Mouse (Mus musculus) kidney, postnatal 4 days (tissue): ENCODE measurements around the gene Cyth4.

Source experiments
- DNase-seq, 2 experiments: peaks; one replicate each; pipeline ENCODE4 v3.0.0; 2021; ENCODE audit warnings: mixed read lengths in 2 of 2

Gene Cyth4

DNA sequence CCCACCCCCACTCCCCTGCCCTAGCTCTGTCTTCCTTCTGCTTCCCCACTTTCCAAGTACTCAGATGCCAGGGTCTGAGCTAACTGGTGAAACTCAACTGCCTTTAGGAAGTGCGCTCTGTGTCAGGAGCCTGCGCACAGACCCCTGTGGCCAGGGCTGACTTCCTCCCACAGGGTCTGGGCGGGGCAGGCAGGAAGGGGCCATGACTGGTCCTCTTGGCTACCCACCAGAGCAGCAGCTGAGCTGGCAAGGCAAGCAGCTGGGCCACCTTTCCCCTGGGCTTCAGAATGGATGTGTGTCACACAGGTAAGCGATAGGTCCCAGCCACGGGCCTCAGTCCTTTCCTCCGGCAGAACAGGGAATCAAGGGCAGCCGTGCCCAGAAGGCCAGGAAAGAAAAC, at the start of gene Cyth4:
Gene Cyth4, plus strand, starts transcription at position 134 of the 400 bp plus-strand sequence.
- peak; percentile 47 to 67 for DNase-seq

- DNase-seq = peak; percentile 28 to 50
Observed at GRCm38 (mm10) chr15:78547415-78548335, 49.2 kb upstream of the Cyth4 start.

GRCm38 (mm10) chr15:78548336-78548665, 48.5 kb upstream of the Cyth4 start:
- DNase-seq = no peak

DNA sequence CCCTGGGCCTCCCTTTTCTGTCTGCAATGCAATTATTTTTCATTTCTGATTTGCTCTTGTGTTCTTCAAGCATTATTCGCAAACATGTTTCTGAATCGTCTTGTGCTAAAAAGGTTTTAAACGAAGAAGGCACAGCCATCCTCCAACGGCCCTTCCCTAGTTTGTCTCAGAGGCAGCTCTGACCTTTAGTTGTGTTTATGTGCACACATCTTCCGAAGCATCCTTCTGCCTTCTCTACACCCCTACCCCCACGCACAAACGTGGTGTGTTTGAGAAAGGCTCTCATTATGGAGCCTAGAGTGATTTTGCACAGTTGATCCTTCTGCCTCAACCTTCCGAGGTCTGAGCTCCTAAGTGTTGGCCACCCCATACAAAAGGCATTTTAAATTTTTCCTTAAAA, 48.1 kb upstream of the Cyth4 start:
- DNase-seq = no peak

- DNase-seq = no peak
Observed at GRCm38 (mm10) chr15:78549189-78549734, 47.6 kb upstream of the Cyth4 start.

- DNase-seq = peak in 1 of 2 experiments; percentile 40
Observed at GRCm38 (mm10) chr15:78554545-78555313, 42.1 kb upstream of the Cyth4 start.

DNA sequence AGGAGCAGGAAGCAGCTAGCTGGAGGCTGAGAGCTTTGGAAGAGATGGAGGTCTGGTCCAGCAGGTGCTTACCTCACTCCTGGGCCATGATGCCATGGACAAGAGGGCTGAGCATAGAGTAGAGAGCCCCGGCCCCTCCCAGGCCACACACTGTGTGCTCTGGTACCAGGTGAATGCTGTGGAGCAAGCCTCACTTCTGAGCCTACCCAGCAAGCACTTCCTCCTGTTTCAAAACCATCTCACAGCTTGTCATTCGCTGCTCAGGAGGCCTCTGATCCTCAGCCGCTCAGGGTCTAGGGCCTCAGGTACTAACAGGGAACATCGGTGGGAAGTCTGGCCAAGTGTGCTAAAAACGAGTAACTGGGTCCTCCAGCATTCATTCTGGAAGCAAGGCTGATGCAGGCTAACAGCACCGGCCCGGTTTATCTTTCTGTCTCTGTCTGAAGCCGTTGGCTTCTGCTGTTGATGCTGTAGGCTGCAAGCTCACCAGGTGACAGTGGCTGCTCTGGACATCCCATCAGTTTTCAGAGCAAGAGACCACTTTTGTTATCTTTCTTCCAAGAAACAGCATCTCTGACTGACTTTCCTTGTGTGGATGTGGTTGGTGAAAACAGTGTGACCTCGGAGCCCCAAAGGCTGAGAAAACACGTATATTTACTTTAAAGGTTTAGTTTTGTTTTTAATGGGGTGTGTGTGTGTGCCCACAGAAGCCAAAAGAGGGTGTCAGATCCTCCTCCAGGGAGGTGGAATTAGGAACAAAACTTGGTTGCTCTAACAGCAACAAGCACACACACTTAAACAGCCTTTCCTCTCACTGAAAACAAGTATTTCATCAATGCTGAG, 38.9 kb upstream of the Cyth4 start:
- DNase-seq = no peak

DNA sequence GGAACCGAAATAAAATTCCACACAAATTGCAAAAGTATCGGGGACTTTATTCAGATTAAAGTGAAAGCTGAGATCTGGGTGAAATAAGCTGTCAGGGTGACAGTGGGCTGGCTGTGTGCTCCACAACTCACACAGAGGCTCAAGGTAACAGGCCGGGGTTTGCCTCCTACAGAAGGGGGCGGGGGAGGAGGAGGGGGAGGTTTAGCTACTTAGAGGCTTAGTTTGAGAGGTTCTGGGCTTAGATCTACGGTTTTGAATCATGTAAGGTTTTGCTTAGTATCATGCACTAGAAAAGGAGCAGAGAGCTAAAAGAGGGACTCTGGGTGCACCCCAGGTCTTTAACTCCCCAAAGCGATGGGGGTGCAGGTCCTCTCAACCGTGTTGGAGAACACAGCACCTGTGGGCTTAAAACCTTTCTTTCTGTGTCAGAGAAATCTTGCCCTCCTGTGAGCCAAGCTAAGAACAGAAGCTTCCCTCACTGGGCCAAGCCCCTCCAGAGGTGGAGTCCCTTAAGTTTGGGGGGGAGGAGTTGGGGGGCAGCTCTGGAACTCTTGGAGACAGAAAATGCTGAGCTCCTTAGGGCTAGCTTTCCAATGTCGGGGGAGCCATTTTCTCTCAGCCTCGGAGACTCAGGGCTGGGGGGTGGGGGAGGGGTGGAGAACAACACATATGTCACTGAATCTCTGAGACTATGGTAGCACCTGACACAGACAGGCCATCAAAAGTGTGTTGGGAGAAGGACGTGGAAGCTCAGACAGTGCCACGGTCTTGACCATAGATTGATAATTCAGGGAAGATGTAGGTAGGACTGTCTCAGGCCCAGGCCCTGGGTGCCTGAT, 37.5 kb upstream of the Cyth4 start:
- DNase-seq = no peak

- no peak for DNase-seq
Observed at GRCm38 (mm10) chr15:78563344-78563743, 33.5 kb upstream of the Cyth4 start.

DNA sequence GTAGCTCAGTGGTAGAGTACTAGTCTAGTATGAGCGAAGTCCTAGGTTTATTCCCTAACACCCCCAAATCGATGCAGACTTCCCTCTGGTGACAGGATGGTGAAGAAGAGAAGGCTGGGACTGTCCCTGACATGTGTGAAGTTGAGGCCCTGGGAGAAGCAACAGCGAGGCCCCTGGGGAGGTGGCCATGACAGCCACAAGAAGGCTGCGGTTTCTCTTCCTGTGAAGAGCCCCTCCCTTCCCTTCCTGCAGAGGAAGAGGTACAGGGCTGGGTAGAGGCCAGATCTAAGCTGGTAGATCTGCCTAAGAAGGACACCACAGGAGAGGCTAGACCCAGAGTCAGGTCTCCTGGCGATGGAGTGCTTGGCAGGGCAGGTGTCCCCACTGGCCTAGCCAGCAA, 32.9 kb upstream of the Cyth4 start:
- DNase-seq = no peak

- DNase-seq = no peak
Observed at GRCm38 (mm10) chr15:78564764-78565435, 31.9 kb upstream of the Cyth4 start.

DNA sequence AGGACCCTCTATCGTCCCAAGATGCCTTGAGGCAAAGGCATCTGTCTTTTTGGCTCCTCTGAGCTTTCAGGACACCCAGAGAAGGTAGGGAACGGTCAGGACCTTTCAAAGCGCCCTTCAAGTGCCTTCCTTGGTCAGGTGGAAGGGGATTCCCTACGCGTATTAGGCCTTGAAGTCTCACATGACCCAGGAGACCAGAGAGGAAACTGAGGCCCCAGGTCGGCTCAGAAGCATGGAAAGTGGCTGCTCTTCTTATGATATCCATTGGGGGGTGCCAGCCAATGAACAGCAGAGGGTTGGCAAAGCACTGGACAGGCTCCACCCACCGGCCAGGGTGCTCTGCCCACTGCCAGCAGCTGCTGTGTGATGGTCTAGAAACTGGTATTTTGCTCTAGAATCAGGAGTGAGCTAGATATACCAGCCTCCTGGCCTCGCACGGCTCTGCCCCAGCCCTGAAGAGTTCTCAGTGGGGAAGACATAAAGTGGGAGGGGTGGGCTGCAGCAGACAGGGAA, 29.2 kb upstream of the Cyth4 start:
- DNase-seq = no peak

GRCm38 (mm10) chr15:78570170-78570569, 26.7 kb upstream of the Cyth4 start:
- no peak for DNase-seq

- no peak for DNase-seq
Observed at GRCm38 (mm10) chr15:78571554-78572269, 25.1 kb upstream of the Cyth4 start.

DNA sequence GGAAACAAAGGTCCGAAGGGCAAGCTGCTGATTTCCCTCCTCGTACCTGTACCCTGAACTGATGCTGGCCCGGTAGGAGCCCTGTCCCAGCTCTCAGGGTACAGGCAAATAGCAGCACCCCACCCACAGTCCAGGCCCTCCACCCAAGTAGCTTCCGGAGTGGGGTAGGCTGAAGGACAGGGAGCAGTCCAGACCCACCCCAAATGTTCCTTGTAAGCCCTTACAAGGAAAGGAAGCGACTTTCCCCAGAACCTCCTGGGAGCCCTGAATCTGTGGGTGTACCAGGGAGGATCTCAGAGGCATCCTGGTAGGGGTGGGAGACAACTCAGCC, 24.6 kb upstream of the Cyth4 start:
- DNase-seq = no peak

- DNase-seq = no peak
Observed at GRCm38 (mm10) chr15:78572658-78573397, 24.0 kb upstream of the Cyth4 start, which contains the start of gene Rac2. TSS of gene Rac2 (minus strand) at chr15:78572783.

GRCm38 (mm10) chr15:78576284-78576810, 20.5 kb upstream of the Cyth4 start:
- DNase-seq = no peak

DNA sequence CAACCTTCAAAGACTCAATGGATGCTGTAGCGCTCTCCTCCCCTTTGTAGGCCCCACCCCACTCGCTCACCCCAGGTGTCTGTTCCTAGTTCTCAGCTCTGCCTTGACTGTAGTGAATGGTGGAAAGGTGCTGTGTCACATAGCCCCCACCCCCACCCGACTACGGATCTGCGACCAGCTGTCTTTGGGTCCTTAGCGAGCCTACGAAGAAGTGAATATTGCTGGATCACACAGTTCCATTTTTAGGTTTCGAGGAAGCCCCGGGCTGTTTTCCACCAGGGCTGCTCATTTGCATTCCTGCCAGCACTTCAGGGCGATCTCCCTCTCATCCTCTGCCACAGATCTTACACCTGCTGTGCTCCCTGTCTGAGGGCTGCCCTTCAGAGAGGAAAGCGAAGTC, 13.5 kb upstream of the Cyth4 start:
- no peak for DNase-seq

- no peak for DNase-seq
Observed at GRCm38 (mm10) chr15:78585404-78585803, 11.4 kb upstream of the Cyth4 start.
